Mouse (Mus musculus) CH12.LX (cell line): ENCODE data around the gene Ldlrad3. TPM values are rescaled to one million over a fixed set of nuclear protein-coding genes. Genes with fewer than 3 reads are reported as not detected.

Experiments
- DNase-seq: peaks from one replicate; pipeline ENCODE4 v3.0.0-alpha.2; 2013; ENCODE audit errors: extremely low read depth
- H3K27ac ChIP-seq: 2 replicates; pipeline ENCODE4 v1.5.1; 2012; ENCODE audit warnings: low read depth, mild to moderate bottlenecking, control low read depth, moderate library complexity; ENCODE audit not compliant: insufficient read depth
- H3K27me3 ChIP-seq: replicated peaks from 2 replicates; pipeline ENCODE3; 2012; ENCODE audit warnings: inconsistent platforms
- H3K36me3 ChIP-seq, 2 experiments: replicated peaks in 1 of 2; 2 replicates each; pipeline versions ENCODE3 to v1.6.1; 2012; ENCODE audit warnings: inconsistent platforms in 1 of 2, low read length in 1 of 2, mild to moderate bottlenecking in 1 of 2, mixed read lengths in 1 of 2, moderate library complexity in 1 of 2; ENCODE audit not compliant: control insufficient read depth in 1 of 2, insufficient read depth in 1 of 2
- H3K4me1 ChIP-seq, 2 experiments: 2 replicates each; pipeline ENCODE4 v1.6.1; 2012; ENCODE audit warnings: inconsistent platforms in 1 of 2, moderate library complexity in 1 of 2; ENCODE audit not compliant: insufficient read depth in 2 of 2, control insufficient read depth in 1 of 2
- H3K4me2 ChIP-seq: 2 replicates; pipeline ENCODE4 v1.6.1; 2012; ENCODE audit warnings: low read depth, mild to moderate bottlenecking, control low read depth; ENCODE audit not compliant: poor library complexity, insufficient read depth, severe bottlenecking
- H3K4me3 ChIP-seq, 3 experiments: fragments of 150-350 bp in 1 of 3; sonication (generic) in 1 of 3; replicated peaks in 1 of 3; 2 replicates each; pipeline versions ENCODE3 to v1.5.1; 2011 to 2012; ENCODE audit warnings: low read depth in 2 of 3, low read length in 2 of 3, mild to moderate bottlenecking in 2 of 3, moderate library complexity in 2 of 3, control low read depth in 1 of 3, improper control_type of control experiment in 1 of 3, inconsistent platforms in 1 of 3, mixed read lengths in 1 of 3; ENCODE audit not compliant: poor library complexity in 1 of 3
- H3K79me2 ChIP-seq: replicated peaks from 2 replicates; pipeline ENCODE4 v1.6.1; 2012; ENCODE audit warnings: mild to moderate bottlenecking, moderate library complexity; ENCODE audit not compliant: control insufficient read depth, poor library complexity, insufficient read depth, severe bottlenecking; ENCODE audit errors: extremely low read depth
- H3K9ac ChIP-seq: 2 replicates; pipeline ENCODE4 v1.6.1; 2012; ENCODE audit warnings: low read depth, mild to moderate bottlenecking, control low read depth, moderate library complexity; ENCODE audit not compliant: insufficient read depth
- H3K9me3 ChIP-seq: replicated peaks from 2 replicates; pipeline ENCODE3; 2012; ENCODE audit warnings: low read length, inconsistent platforms, mixed read lengths
- CHD2 ChIP-seq: IDR thresholded peaks from 2 replicates; pipeline ENCODE4 v1.6.1; 2011; ENCODE audit warnings: low read length, improper control_type of control experiment
- CTCF ChIP-seq, 2 experiments: IDR thresholded peaks in 1 of 2; conservative IDR thresholded peaks in 1 of 2; 2 replicates each; pipeline ENCODE4 v1.5.1; 2011 to 2012; ENCODE audit warnings: low read depth in 2 of 2, low read length in 2 of 2, improper control_type of control experiment in 1 of 2, inconsistent platforms in 1 of 2, mild to moderate bottlenecking in 1 of 2, moderate library complexity in 1 of 2
- E2F4 ChIP-seq: IDR thresholded peaks from 2 replicates; pipeline ENCODE4 v1.6.1; 2011; ENCODE audit warnings: low read depth, low read length, improper control_type of control experiment; ENCODE audit not compliant: insufficient replicate concordance
- ELF1 ChIP-seq: IDR thresholded peaks from 2 replicates; pipeline ENCODE4 v1.6.1; 2014; ENCODE audit warnings: low read depth, mild to moderate bottlenecking, inconsistent platforms, low read length, improper control_type of control experiment
- EP300 ChIP-seq: IDR thresholded peaks from 2 replicates; pipeline ENCODE4 v1.6.1; 2011; ENCODE audit warnings: low read length, improper control_type of control experiment
- ETS1 ChIP-seq: conservative IDR thresholded peaks from 2 replicates; pipeline ENCODE4 v1.6.1; 2012; ENCODE audit warnings: low read depth, mild to moderate bottlenecking, inconsistent platforms, low read length, improper control_type of control experiment, moderate library complexity
- GABPA ChIP-seq: IDR thresholded peaks from 2 replicates; pipeline ENCODE4 v1.6.1; 2012; ENCODE audit warnings: low read depth, low read length, improper control_type of control experiment, inconsistent platforms; ENCODE audit not compliant: insufficient replicate concordance
- IRF4 ChIP-seq: IDR thresholded peaks from 2 replicates; pipeline ENCODE4 v1.6.1; 2014; ENCODE audit warnings: low read depth, mild to moderate bottlenecking, inconsistent platforms, low read length, improper control_type of control experiment
- JUND ChIP-seq: conservative IDR thresholded peaks from 2 replicates; pipeline ENCODE4 v1.6.1; 2011; ENCODE audit warnings: low read depth, low read length, improper control_type of control experiment
- KAT2A ChIP-seq: IDR thresholded peaks from 2 replicates; pipeline ENCODE4 v1.6.1; 2012; ENCODE audit warnings: low read length, improper control_type of control experiment, inconsistent platforms; ENCODE audit not compliant: insufficient replicate concordance
- MAZ ChIP-seq: IDR thresholded peaks from 2 replicates; pipeline ENCODE4 v1.6.1; 2012; ENCODE audit warnings: low read depth, mild to moderate bottlenecking, inconsistent platforms, low read length, improper control_type of control experiment, moderate library complexity
- MEF2A ChIP-seq: IDR thresholded peaks from 2 replicates; pipeline ENCODE4 v1.6.1; 2014; ENCODE audit warnings: low read depth, mild to moderate bottlenecking, inconsistent platforms, low read length, improper control_type of control experiment, borderline replicate concordance
- MXI1 ChIP-seq: IDR thresholded peaks from 2 replicates; pipeline ENCODE4 v1.6.1; 2011; ENCODE audit warnings: mild to moderate bottlenecking, low read depth, low read length, improper control_type of control experiment
- MYC ChIP-seq: IDR thresholded peaks from 2 replicates; pipeline ENCODE4 v1.6.1; 2011; ENCODE audit warnings: low read depth, mild to moderate bottlenecking, improper control_type of control experiment, low read length
- NELFE ChIP-seq: IDR thresholded peaks from 2 replicates; pipeline ENCODE4 v1.6.1; 2011; ENCODE audit warnings: low read depth, low read length, improper control_type of control experiment
- NRF1 ChIP-seq: IDR thresholded peaks from 2 replicates; pipeline ENCODE4 v1.6.1; 2014; ENCODE audit warnings: low read depth, mild to moderate bottlenecking, inconsistent platforms, low read length, improper control_type of control experiment, moderate library complexity
- POLR2A ChIP-seq: IDR thresholded peaks from 2 replicates; pipeline ENCODE4 v1.6.1; 2011; ENCODE audit warnings: low read depth, mild to moderate bottlenecking, improper control_type of control experiment, low read length
- POLR2AphosphoS2 ChIP-seq: IDR thresholded peaks from 2 replicates; pipeline ENCODE4 v1.6.1; 2011; ENCODE audit warnings: low read depth, low read length, improper control_type of control experiment
- SIN3A ChIP-seq: IDR thresholded peaks from 2 replicates; pipeline ENCODE4 v1.6.1; 2012; ENCODE audit warnings: low read length, improper control_type of control experiment, inconsistent platforms
- SMC3 ChIP-seq: IDR thresholded peaks from 2 replicates; pipeline ENCODE4 v1.6.1; 2011; ENCODE audit warnings: low read depth, low read length, improper control_type of control experiment
- TBP ChIP-seq: conservative IDR thresholded peaks from 2 replicates; pipeline ENCODE4 v1.6.1; 2011; ENCODE audit warnings: low read depth, low read length, improper control_type of control experiment
- TCF12 ChIP-seq: IDR thresholded peaks from 2 replicates; pipeline ENCODE4 v1.6.1; 2014; ENCODE audit warnings: low read depth, mild to moderate bottlenecking, inconsistent platforms, low read length, improper control_type of control experiment
- UBTF ChIP-seq: IDR thresholded peaks from 2 replicates; pipeline ENCODE4 v1.6.1; 2012; ENCODE audit warnings: low read depth, mild to moderate bottlenecking, inconsistent platforms, low read length, improper control_type of control experiment, moderate library complexity
- USF1 ChIP-seq: IDR thresholded peaks from 2 replicates; pipeline ENCODE4 v1.6.1; 2014; ENCODE audit warnings: low read depth, mild to moderate bottlenecking, inconsistent platforms, low read length, improper control_type of control experiment
- ZC3H11A ChIP-seq: IDR thresholded peaks from 2 replicates; pipeline ENCODE4 v1.6.1; 2012; ENCODE audit warnings: low read depth, mild to moderate bottlenecking, inconsistent platforms, low read length, improper control_type of control experiment
- ZNF384 ChIP-seq: IDR thresholded peaks from 2 replicates; pipeline ENCODE4 v1.6.1; 2012; ENCODE audit warnings: low read depth, low read length, improper control_type of control experiment, inconsistent platforms
- dilution Hi-C: fragments of 300-500 bp; cut with MboI; formaldehyde crosslinking; loops from 2 replicates; pipeline ENCODE4 v1.14.3; 2020; ENCODE audit warnings: low sequenced_read_pairs; ENCODE audit not compliant: extremely low pct_unique_long_range_greater_than_20kb, extremely low pct_ligation_motif_present
- in situ Hi-C: fragments of 300-500 bp; cut with MboI; formaldehyde crosslinking; loops from 3 replicates; pipeline ENCODE4 v1.14.3; 2019; ENCODE audit warnings: low sequenced_read_pairs, low pct_ligation_motif_present, low pct_unique_long_range_greater_than_20kb, mixed read lengths
- polyA plus RNA-seq: library from polyadenylated mRNA; unstranded; fragments of >175 nt; gene quantifications from 2 replicates; pipeline ENCODE4 v1.2.1, GENCODE M21; 2012; ENCODE audit warnings: low read depth; ENCODE audit not compliant: insufficient read length
- total RNA-seq, 2 experiments: library from RNA; depleted of rRNA; stranded (reverse); fragments of 300-350 nt in 1 of 2; fragments of >200 nt in 1 of 2; gene quantifications; 2 replicates each; pipeline ENCODE4 v1.2.3; 2012 to 2014

Ldlrad3 gene
- total and polyA plus RNA-seq, 3 experiments = 0.30 to 2.7 (median 2.1) TPM

- no peaks in the 10 kb centered on the region for H3K79me2 ChIP-seq
- no peaks in the 10 kb centered on the region for H3K27me3 ChIP-seq
- no peaks in the 10 kb centered on the region for H3K36me3 ChIP-seq
- no peaks in the 10 kb centered on the region for H3K9me3 ChIP-seq
- in situ Hi-C loops = no loop called here
- no peak for DNase-seq
- TF ChIP-seq NELFE (no peak), TBP (no peak), ZNF384 (no peak), GABPA (no peak), TCF12 (no peak), UBTF (no peak), SIN3A (no peak), JUND (no peak), ELF1 (no peak), CTCF (conservative IDR thresholded peaks at IDR 0.05 in 1 of 2, IDR thresholded peaks at IDR 0.05 in 1 of 2; ENCODE audit: low read depth in 2 of 2, low read length in 2 of 2) (no peak), MAZ (no peak), NRF1 (no peak), ETS1 (no peak), POLR2AphosphoS2 (no peak), POLR2A (no peak), USF1 (no peak)
- dilution Hi-C loops = no loop called here
- H3K9ac ChIP-seq = no peak overlapping the region
- no peak overlapping the region for H3K4me2 ChIP-seq
- H3K4me1 ChIP-seq = peaks cover 0 to 3% of the 10 kb centered on the region in 2 experiments; a peak in 1 of 4 replicates
- no peak overlapping the region for H3K27ac ChIP-seq
- no peak overlapping the region for H3K4me3 ChIP-seq
These were observed 220.7 kb downstream of the Ldlrad3 start for GRCm38 (mm10) chr2:101965515-101965914.

DNA sequence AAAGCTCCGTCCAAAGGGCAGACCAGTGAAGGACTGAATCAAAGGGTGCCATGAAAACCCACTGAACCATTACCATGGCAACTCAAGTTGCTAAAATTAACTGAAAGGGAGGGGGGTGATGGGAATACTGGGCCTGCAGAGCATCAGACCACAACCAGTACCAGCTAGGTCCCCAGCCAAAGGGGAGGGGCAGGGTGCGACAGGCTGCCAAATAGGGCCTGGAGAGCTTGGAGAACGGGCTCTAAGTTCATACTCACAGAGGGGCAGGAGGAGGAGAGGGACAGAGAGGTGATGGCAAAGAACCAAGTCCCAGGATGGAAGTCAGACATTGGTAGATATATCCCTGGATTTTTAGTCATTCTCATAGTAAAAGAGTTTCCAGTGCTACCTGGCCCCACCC is 222.8 kb downstream of the Ldlrad3 start:
- Histone ChIP-seq H3K4me2 (no peak overlapping the region), H3K27ac (no peak overlapping the region), H3K9me3 (no peaks in the 10 kb centered on the region), H3K27me3 (no peaks in the 10 kb centered on the region), H3K79me2 (no peaks in the 10 kb centered on the region), H3K36me3 (no peaks in the 10 kb centered on the region), H3K4me1 (peaks cover 0 to 3% of the 10 kb centered on the region in 2 experiments; a peak in 1 of 4 replicates), H3K4me3 (no peak overlapping the region), H3K9ac (no peak overlapping the region)
- no peak for DNase-seq
- in situ Hi-C loops (no loop called here), dilution Hi-C loops (no loop called here)
- no peak for TF ChIP-seq MEF2A
- TF ChIP-seq IRF4 = no peak
- TF ChIP-seq ZNF384 = no peak
- TF ChIP-seq E2F4 = no peak
- no peak for TF ChIP-seq CHD2
- no peak for TF ChIP-seq SIN3A
- no peak for TF ChIP-seq JUND
- TF ChIP-seq KAT2A = no peak
- no peak for TF ChIP-seq POLR2AphosphoS2
- TF ChIP-seq MXI1 = no peak
- no peak for TF ChIP-seq EP300
- no peak for TF ChIP-seq ETS1
- TF ChIP-seq MAZ = no peak
- no peak for TF ChIP-seq GABPA
- no peak for TF ChIP-seq SMC3
- no peak for TF ChIP-seq ZC3H11A
- no peak for TF ChIP-seq MYC
- TF ChIP-seq NRF1 = no peak
